Comparison of ENCODE assay signal across 10 mouse cellular contexts in the genomic region with DNA sequence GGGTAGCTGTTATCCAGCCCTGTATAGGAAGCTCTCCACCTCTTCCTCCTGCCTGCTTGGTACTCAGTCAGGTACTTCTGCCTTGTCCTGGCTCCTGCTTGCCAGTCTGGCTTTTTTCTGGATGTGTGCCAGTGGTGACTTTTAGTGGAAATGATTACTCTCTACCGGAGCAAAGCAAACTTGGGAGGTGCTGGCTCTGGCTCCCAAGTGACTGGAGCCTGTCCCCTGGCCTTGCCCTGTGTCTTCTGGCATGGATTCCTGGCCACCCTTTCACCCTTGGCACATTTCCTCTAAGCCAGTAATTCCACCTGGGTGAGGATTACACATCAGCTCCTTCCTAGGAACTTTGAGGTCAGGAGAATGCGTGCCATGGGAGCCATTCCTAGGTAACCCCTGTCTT. TPM values are rescaled to one million over a fixed set of nuclear protein-coding genes. Genes with fewer than 3 reads are reported as not detected.
DNase-seq lines count a peak whose midpoint lies in the region; ATAC-seq lines count a peak whose summit lies in the region.
"Had no signal": no experiment of that assay in that cellular context is flagged by ENCODE, and none has a peak within 500 bp of the region (broad histone marks: within the 10 kb centered on the region; RNA-seq: fewer than 3 reads in every experiment).

No protein-coding gene starts in this region.

- H3K4me2 ChIP-seq in hindbrain, embryonic 14.5 days (replicated peaks), result no peak overlapping the region
- no peak overlapping the region for H3K4me2 ChIP-seq in hindbrain, embryonic 13.5 days
- H3K4me2 ChIP-seq: intestine, embryonic 15.5 days; midbrain, embryonic 15.5 days had no signal

- H3K36me3 ChIP-seq in hindbrain, embryonic 14.5 days (replicated peaks; ENCODE audit: control insufficient read depth, insufficient read depth), result no peaks in the 10 kb centered on the region
- no peaks in the 10 kb centered on the region for H3K36me3 ChIP-seq in hindbrain, embryonic 13.5 days
- H3K36me3 ChIP-seq: intestine, embryonic 15.5 days; midbrain, embryonic 15.5 days had no signal

- H3K4me1 ChIP-seq in hindbrain, embryonic 14.5 days (replicated peaks; ENCODE audit: control insufficient read depth, insufficient read depth, low read length), result no peaks in the 10 kb centered on the region
- H3K4me1 ChIP-seq in hindbrain, embryonic 13.5 days (replicated peaks), result no peaks in the 10 kb centered on the region
- H3K4me1 ChIP-seq: midbrain, embryonic 15.5 days had no signal

- no peak for ATAC-seq in hindbrain, embryonic 14.5 days (ENCODE audit: low FRiP score)
- no peak for ATAC-seq in hindbrain, embryonic 13.5 days (ENCODE audit: low FRiP score)
- ATAC-seq: intestine, embryonic 15.5 days; midbrain, embryonic 15.5 days had no signal

- no peak overlapping the region for H3K27ac ChIP-seq in hindbrain, embryonic 14.5 days
- no peak overlapping the region for H3K27ac ChIP-seq in hindbrain, embryonic 13.5 days
- H3K27ac ChIP-seq: intestine, embryonic 15.5 days; midbrain, embryonic 15.5 days had no signal

- H3K9me3 ChIP-seq in hindbrain, embryonic 14.5 days (ENCODE audit: control insufficient read depth, low read length), result no peaks in the 10 kb centered on the region
- H3K9me3 ChIP-seq in hindbrain, embryonic 13.5 days, result no peaks in the 10 kb centered on the region
- H3K9me3 ChIP-seq: intestine, embryonic 15.5 days; midbrain, embryonic 15.5 days had no signal

- WGBS in hindbrain, embryonic 14.5 days, result 72% methylated on average over 2 of the region's 2 CpGs
- WGBS in hindbrain, embryonic 13.5 days, result 78% methylated on average over 2 of the region's 2 CpGs

- no peaks in the 10 kb centered on the region for H3K27me3 ChIP-seq in hindbrain, embryonic 14.5 days (ENCODE audit: control insufficient read depth, insufficient read depth, low read length)
- no peaks in the 10 kb centered on the region for H3K27me3 ChIP-seq in hindbrain, embryonic 13.5 days
- H3K27me3 ChIP-seq: intestine, embryonic 15.5 days; midbrain, embryonic 15.5 days had no signal

- H3K4me3 ChIP-seq in hindbrain, embryonic 14.5 days (replicated peaks; ENCODE audit: low read length), result no peak overlapping the region
- H3K4me3 ChIP-seq in hindbrain, embryonic 13.5 days, result no peak overlapping the region
- H3K4me3 ChIP-seq: intestine, embryonic 15.5 days; midbrain, embryonic 15.5 days had no signal

- H3K9ac ChIP-seq in hindbrain, embryonic 14.5 days, result peak overlapping the region; percentile 20; the same call in 1 of the 2 replicates
- no peak overlapping the region for H3K9ac ChIP-seq in hindbrain, embryonic 13.5 days
- H3K9ac ChIP-seq: intestine, embryonic 15.5 days had no signal

- no peak for DNase-seq in hindbrain, embryonic 14.5 days (ENCODE audit: low spot score)
- DNase-seq in adrenal gland, postnatal 14 days, result peak; percentile 78
- DNase-seq in gastrocnemius, postnatal 14 days, result peak; percentile 36
- peak; percentile 59 for DNase-seq in lung, postnatal 10 days
- no peak for DNase-seq in left cerebral cortex, postnatal 36 days (ENCODE audit: low spot score in 2 of 2)
- no peak for DNase-seq in urinary bladder, postnatal 10 days (ENCODE audit: low spot score)

- intact Hi-C loops in gastrocnemius, postnatal 14 days (cut with DNase I; ENCODE audit: low total_unique reads), result no loop called here
- intact Hi-C loops in left cerebral cortex, postnatal 36 days (cut with DNase I), result no loop called here

RNA-seq across cellular contexts. Expression of a gene that starts 49.6 kb away (rescaled TPM):
- 0.26 and 0.86 TPM in 2 replicates for polyA plus RNA-seq in hindbrain, embryonic 14.5 days (2014; fragmentation: Nextera tagmentation; extraction: Ambion mirVana)
- 0.74 and 0.81 TPM in 2 replicates for polyA plus RNA-seq in hindbrain, embryonic 13.5 days (2015; fragmentation: Nextera tagmentation; extraction: Ambion mirVana)
- 0.41 TPM in 1 of 2 replicates, not detected in the other for total RNA-seq in adrenal gland, postnatal 14 days (2021)
- under 1 TPM in 1 of 2 experiments, not detected in 1; 0.13 TPM for total RNA-seq in gastrocnemius, postnatal 14 days (2021)
- 1 to 10 TPM in 1 of 2 experiments, under 1 TPM in 1; 0.86 to 2.4 TPM for total RNA-seq in left cerebral cortex, postnatal 36 days (2021)
- total RNA-seq: MEL had no signal

RNA-seq across cellular contexts. Expression of a gene that starts 52.3 kb away (rescaled TPM):
- 313 and 316 TPM in 2 replicates for polyA plus RNA-seq in hindbrain, embryonic 14.5 days (2014; fragmentation: Nextera tagmentation; extraction: Ambion mirVana)
- polyA plus RNA-seq in hindbrain, embryonic 13.5 days (2015; fragmentation: Nextera tagmentation; extraction: Ambion mirVana), result 268 and 333 TPM in 2 replicates
- total RNA-seq in adrenal gland, postnatal 14 days (2021), result 260 TPM in 2 replicates
- total RNA-seq in gastrocnemius, postnatal 14 days (2021), result 100 to 1,000 TPM; 128 to 164 TPM
- total RNA-seq in left cerebral cortex, postnatal 36 days (2021), result 100 to 1,000 TPM; 179 to 192 TPM

Comparison
In these comparisons a context has a peak if more than half of its experiments do, and no peak if none do; other contexts are left out.
1. DNase-seq: peak in adrenal gland, postnatal 14 days (single experiment), gastrocnemius, postnatal 14 days (single experiment) and lung, postnatal 10 days (single experiment); none in hindbrain, embryonic 14.5 days (single experiment), left cerebral cortex, postnatal 36 days (0 of 2) and urinary bladder, postnatal 10 days (single experiment).